Mouse (Mus musculus): ENCODE measurements around the gene Il17rc.
A peak's percentile ranks its signal among the peaks of the same experiment; 100 is the strongest.

Il17rc gene

GRCm38 (mm10) chr6:113455007-113455406 is 16.2 kb upstream of the Il17rc start:
- no peak for DNase-seq (ENCODE audit: low read depth, low spot score)

DNA sequence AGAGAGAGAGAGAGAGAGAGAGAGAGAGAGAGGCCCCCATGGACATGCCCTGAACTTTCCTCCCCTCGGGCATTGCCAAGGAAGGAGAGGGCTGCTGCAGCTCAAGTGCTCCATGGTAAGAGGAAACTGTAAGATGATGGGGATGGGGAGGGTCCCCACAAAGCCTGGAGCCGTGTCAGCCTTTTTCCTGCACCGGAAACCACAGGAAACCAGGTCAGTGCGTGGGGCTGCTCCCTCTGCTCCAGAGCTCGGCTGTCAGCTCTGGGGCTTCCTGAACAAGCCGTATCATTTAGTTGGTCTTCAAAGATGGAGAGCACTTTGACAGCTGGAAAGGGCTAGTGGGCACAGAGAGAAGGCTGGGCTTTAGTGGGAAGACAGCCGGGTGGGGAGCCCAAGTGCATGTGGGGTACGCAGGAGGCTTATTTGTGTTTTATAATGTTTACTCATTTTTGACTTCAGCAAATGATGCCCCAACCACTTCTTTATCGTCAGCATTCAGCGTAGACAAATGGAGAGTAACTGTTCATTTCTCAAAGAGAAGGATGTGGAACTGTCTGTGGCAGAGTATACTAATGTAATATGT is 13.2 kb upstream of the Il17rc start, which contains the start of gene Il17re:
Gene Il17re (plus strand): TSS at position 533 of the 583 bp plus-strand sequence.
- DNase-seq (ENCODE audit: low read depth, low spot score) = no peak

- DNase-seq (ENCODE audit: low read depth, low spot score) = no peak
These were observed 12.6 kb upstream of the Il17rc start for GRCm38 (mm10) chr6:113458635-113459034.

DNA sequence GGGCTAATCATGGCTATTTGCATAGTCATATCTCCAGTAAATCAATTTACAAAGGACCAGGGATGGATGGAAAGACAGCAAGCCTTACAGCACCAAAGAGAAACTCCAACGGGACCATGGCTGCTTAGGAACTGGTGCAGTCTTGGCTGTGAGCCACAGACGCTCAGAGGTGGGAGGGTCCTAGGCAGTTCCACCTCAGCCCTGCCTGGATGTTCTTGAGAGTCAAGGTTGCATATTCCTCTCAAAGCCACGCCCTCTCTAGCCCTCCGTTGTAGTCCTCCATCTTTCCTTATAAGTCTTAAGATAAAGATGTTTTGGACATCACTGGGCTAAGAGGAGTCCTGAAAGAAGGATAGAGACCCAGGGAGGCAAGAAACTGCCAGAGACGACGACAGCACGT is 7.2 kb upstream of the Il17rc start:
- no peak for DNase-seq (ENCODE audit: low read depth, low spot score)

DNA sequence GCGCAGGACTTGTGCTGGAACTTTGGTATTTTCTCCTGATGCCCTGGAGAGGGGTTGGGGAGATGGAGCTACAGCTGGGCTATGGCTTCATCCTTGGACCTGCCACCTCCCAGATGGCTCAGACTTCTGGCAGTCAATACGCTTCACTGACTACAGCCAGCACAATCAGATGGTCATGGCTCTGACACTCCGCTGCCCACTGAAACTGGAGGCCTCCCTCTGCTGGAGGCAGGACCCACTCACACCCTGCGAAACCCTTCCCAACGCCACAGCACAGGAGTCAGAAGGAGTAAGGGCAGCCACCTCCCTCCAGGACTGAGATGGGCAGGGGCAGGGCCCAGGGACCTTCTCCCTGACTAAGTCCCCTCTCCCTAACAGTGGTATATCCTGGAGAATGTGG is 5.6 kb upstream of the Il17rc start:
- no peak for DNase-seq (ENCODE audit: low read depth, low spot score)

GRCm38 (mm10) chr6:113468512-113468911 is 2.7 kb upstream of the Il17rc start:
- no peak for DNase-seq (ENCODE audit: low read depth, low spot score)

DNA sequence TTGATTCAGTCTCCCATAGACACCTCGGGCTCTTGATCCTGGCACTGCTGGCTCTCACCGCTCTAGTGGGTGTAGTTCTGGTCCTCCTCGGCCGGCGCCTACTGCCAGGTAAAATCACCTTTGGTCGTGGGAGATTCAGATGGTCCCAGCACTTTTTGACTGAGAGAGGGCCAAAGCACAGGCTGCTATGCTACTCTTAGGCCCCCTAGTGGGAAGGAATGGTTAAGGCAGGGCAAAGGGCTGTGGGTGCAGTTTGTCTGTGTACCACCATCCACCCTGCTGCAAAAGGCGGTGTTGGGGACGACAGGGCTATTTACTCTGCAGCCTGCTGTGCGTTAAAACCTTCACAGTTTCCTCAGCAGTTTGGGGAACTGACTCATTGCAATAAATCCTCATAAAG is 2.2 kb upstream of the Il17rc start:
- peak; percentile 82 for DNase-seq (ENCODE audit: low read depth, low spot score)

GRCm38 (mm10) chr6:113469432-113469831 is 1.8 kb upstream of the Il17rc start:
- DNase-seq (ENCODE audit: low read depth, low spot score) = no peak

DNA sequence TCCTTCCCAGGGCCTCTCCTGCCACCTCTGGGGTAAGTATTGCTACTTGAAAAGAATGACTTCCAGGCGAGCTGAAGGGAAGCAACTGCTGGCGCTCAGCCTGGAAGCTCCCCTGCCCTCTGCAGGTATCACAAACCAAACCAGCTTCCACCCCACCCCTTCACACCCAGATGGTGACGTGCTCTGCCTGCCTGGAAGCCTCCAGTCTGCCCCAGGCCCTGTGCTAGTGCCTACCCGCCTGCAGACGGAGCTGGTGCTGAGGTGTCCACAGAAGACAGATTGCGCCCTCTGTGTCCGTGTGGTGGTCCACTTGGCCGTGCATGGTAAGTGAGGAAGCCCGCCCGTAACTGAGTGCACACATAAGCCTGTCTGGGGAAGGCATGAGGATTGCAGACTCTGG is 834 bp downstream of the Il17rc start:
- no peak for DNase-seq (ENCODE audit: low read depth, low spot score)

GRCm38 (mm10) chr6:113473246-113473645 is 2.0 kb downstream of the Il17rc start:
- DNase-seq (ENCODE audit: low read depth, low spot score) = no peak

- no peak for DNase-seq (ENCODE audit: low read depth, low spot score)
These were observed 2.5 kb downstream of the Il17rc start for GRCm38 (mm10) chr6:113473715-113474114.

- DNase-seq (ENCODE audit: low read depth, low spot score) = no peak
These were observed 6.1 kb downstream of the Il17rc start for GRCm38 (mm10) chr6:113477353-113477752.

GRCm38 (mm10) chr6:113478906-113479305 is 7.7 kb downstream of the Il17rc start:
- DNase-seq (ENCODE audit: low read depth, low spot score) = no peak

- no peak for DNase-seq (ENCODE audit: low read depth, low spot score)
These were observed 9.5 kb downstream of the Il17rc start for GRCm38 (mm10) chr6:113480555-113481373.

DNA sequence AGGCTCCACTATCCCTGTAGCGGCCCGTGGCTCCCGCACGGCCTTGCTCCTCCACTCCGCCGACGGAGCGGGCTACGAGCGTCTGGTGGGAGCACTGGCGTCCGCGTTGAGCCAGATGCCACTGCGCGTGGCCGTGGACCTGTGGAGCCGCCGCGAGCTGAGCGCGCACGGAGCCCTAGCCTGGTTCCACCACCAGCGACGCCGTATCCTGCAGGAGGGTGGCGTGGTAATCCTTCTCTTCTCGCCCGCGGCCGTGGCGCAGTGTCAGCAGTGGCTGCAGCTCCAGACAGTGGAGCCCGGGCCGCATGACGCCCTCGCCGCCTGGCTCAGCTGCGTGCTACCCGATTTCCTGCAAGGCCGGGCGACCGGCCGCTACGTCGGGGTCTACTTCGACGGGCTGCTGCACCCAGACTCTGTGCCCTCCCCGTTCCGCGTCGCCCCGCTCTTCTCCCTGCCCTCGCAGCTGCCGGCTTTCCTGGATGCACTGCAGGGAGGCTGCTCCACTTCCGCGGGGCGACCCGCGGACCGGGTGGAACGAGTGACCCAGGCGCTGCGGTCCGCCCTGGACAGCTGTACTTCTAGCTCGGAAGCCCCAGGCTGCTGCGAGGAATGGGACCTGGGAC is 11.4 kb downstream of the Il17rc start:
- no peak for DNase-seq (ENCODE audit: low read depth, low spot score)

DNA sequence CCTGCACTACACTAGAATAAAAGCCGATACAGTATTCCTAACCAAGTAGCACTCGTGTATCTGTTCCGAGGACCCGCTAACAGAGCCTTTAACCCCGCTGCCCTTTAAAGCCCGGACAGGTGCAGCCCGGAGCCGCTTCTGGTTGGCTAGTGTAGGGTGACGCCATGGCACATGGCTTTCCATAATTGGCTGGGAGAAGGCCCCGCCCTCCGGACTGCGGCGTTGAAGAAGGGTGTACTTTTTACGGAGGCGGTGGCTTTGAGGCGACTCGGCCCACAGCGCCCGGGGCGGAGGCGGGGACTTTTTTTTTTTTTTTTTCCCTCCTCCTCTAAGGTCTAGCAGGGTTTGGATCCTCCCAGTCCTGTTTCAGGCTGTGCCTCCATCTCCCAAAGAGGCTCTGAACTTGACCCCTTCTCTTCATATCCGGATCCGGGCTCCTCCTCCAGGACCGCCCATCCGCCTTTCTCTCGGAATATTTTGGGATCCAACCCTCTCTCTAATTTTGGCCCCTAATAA is 11.9 kb downstream of the Il17rc start, which contains the start of gene Creld1:
Gene Creld1 (plus strand): TSS at position 198 of the 516 bp plus-strand sequence.
- DNase-seq (ENCODE audit: low read depth, low spot score) = peak; percentile 100

DNA sequence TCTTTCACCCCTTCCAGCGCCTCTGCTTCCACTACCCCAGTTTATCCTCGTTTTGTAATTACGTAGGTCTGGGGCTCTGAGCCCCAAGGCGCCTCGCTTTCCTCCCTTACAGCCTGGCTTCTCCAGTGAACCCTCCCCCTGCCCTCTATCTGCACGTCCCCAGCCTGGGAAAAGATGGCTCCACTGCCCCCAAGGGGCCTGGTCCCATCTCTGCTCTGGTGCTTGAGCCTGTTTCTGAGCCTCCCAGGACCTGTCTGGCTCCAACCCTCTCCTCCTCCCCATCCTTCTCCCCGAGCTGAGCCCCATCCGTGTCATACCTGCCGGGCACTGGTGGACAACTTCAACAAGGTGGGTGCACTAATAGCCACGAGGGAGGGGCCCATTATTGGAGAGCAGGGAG is 12.5 kb downstream of the Il17rc start:
- no peak for DNase-seq (ENCODE audit: low read depth, low spot score)

DNA sequence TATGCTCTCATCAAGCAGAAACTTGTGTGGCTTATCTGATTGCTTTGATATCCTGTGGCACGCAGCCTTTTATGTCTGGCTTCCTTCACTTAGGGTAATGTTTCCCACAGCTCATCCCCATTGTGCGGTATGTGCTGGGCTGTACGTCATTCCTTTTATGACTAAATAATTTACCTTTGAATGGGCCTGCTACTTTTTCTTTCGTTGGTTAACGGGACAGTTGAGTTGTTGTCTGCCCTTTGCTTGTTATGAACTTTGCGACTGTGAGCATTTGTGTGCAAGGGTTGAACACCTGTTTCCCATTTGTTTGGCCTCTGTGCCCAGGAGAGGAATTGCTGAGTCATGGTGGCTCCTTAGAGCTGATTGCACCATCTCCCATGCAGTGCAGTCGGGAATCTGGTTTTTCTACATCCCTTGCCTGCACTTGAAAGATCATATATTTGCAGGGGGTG is 15.9 kb downstream of the Il17rc start:
- DNase-seq (ENCODE audit: low read depth, low spot score) = no peak

- no peak for DNase-seq (ENCODE audit: low read depth, low spot score)
These were observed 18.2 kb downstream of the Il17rc start for GRCm38 (mm10) chr6:113489410-113489809.

DNA sequence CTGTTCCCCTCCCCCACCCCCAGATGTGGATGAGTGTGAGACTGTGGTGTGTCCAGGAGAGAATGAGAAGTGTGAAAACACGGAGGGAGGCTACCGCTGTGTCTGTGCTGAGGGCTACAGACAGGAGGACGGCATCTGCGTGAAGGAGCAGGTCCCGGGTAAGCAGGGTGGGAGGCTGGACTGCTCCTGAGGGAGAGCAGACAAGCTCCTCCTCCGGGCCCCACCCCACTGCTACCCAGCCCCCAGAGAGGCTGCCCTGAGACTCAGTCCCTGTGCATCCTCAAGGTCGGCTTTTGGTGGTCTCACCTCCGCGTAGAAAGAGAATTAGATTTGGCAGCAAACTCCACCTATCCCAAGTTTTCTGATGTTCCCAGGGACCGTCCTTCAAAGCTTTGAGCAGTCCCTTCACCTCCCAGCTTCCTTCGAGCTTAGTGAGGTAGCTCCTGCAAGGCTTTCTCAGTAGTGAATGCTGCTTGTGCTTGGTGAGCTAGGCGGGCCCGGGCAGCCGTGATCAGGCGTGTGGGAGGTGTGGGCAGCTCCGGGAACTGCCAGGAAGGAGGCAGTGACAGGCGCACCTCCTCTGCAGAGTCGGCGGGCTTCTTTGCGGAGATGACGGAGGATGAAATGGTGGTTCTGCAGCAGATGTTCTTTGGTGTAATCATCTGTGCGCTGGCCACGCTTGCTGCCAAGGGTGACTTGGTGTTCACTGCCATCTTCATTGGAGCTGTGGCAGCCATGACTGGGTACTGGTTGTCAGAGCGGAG is 21.1 kb downstream of the Il17rc start:
- DNase-seq (ENCODE audit: low read depth, low spot score) = no peak

DNA sequence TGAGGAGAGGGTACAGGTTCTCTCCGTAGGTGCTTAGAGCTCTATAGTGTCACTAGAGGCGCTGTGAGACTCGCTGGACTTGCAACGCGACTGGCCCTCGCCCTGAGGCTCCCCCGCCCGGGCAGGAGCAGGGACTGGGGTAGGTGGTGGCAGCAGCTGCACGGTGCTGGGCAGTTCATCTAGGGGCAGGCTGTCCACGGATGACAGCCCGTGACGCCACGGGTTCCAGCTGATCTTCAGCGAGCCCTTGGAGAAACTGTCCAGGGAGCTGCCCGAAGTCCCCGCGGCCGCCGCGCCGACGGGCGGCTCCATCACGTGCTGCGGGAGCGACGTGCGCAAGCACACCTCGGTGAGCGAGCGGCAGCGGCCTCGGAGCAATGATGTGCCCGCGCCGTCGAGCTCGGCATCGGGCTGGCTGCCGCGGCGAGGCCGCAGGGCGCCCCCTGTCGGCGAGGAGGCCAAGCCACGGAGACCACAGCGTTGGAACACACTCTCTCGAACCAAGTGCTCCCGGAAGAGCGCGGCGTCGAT is 23.1 kb downstream of the Il17rc start:
- peak; percentile 88 for DNase-seq (ENCODE audit: low read depth, low spot score)

Data from WW6 (cell line).